Mouse (Mus musculus) embryonic fibroblast, embryonic 13.5 days (primary cell): ENCODE results near the gene Ankrd13b.

Experiments
- CTCF ChIP-seq: IDR thresholded peaks from 2 replicates; pipeline ENCODE4 v1.5.1; 2011; ENCODE audit warnings: mild to moderate bottlenecking, control low read depth, low read length, moderate library complexity, borderline replicate concordance; ENCODE audit not compliant: insufficient read depth
- POLR2A ChIP-seq: IDR thresholded peaks from 2 replicates; pipeline ENCODE4 v1.6.1; 2011; ENCODE audit warnings: low read depth, mild to moderate bottlenecking, control low read depth, low read length, moderate library complexity

- TF ChIP-seq CTCF (no peak), POLR2A (0 out of 2 replicates have a peak, but pooled peaks have one; percentile 51)
Observed at GRCm38 (mm10) chr11:77492911-77493332, 3.4 kb upstream of the Ankrd13b start.
